Mouse (Mus musculus) frontal cortex, postnatal 36 days (tissue): ENCODE data around the gene Lpin2.

ENCODE experiments used
- DNase-seq, 2 experiments: peaks; one replicate each; pipeline ENCODE4 v3.0.0; 2022; ENCODE audit warnings: low spot score in 2 of 2

Gene Lpin2

DNA sequence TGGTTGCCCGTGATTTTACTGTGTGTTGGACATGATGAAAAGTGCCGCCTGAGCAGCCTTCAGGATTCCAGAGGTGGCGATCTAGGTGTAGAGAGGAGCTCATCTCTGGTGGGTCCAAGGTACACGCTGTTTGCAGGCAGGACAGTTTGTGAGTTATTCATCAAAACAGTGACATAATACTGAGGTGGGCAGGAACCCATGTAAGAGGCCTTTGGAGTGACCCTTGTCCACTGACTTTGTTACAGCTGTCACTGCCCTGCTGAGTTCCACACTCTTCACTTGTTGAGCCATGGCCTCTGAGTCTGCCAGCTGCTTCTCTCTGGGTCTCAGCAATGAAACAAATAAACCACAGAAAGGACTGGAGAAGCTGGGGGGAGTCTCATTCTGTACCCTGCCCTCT is 19.8 kb downstream of the Lpin2 start:
- DNase-seq: no peak

DNA sequence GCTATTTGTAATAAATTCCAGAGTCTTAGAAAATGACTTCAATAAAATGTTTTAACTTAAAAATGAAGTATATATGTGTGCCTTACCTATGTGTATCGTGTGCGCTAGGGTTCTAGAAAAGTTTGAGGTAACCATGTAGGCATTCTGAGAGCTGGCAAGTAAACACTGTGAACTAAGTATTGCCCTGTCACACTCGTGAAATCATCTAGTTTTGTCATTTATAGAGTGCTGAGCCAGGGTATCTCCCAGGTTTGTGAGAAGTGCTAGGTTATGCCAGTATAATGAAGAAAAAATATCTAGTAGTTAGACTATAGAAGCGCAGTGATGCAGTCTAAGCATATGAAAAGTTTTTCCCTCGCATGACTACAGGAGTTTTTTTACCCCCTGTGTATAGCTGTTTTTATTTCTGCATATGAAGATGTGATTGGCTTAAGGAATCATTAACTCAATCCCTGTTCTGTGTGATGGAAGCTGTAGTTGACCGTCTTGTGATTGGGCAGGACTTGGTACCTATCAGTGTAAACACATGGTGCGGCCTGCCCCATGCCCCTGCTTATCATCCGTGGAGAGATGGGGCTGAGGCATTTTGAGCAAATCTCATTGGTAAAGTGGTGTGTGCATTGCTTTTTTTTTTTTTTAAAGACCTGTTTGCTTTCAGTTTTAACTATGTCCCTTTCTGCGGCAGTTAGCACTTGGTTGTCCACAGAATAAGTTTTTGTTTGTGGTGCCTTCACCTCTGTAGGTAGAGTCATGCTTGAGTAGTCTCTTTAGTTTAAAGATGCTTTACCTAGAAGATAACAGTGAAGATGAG is 21.8 kb downstream of the Lpin2 start:
- DNase-seq: no peak

DNA sequence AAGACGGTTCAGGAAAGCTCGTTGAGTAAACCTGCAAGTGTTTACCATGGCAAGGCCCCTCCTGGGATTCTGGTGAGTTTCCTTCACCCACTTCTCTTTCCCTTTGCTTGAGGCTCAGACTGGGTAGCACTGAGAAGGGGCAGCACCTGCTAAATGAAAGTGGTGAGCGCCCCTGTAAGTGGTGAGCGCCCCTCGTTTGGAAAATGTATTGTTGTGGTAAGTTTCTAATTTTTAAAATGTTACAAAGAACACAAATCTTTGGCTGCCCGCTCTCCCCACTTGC is 22.4 kb downstream of the Lpin2 start:
- no peak for DNase-seq

DNA sequence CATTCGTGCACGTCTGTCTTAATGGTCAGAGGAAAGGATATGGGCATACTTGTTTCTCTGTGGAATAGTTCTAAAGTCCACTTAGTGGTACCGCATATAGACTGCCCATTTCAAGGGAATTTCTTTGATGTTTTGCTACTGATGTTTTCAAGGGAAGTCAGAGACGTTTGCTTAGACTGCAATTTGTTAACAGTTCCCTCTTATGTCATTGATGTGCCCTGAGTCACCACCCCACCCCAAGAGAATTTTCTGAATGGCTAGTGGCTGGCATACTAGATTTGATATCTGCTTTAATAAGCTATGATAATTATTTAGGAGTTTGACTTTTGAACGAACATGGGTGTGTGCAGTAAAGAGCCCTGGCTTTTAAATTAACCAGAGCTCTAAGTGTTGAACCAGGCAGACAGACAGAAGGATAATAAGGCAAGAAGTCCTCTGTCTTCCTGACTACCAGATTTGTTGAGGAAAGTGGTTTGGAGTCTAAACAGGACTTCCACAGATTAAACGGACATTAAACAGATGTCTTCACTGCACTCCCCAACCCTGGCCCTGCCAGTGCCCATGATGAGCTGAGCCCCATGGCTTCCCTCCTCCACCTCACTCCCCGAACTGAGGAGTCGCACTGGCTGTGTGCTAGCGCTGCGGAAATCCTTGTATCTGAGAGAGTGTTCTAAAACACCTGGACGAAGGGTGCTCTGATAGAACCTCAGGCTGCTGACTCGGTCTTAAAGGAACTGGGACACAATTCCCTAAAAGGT is 24.0 kb downstream of the Lpin2 start:
- no peak for DNase-seq

DNA sequence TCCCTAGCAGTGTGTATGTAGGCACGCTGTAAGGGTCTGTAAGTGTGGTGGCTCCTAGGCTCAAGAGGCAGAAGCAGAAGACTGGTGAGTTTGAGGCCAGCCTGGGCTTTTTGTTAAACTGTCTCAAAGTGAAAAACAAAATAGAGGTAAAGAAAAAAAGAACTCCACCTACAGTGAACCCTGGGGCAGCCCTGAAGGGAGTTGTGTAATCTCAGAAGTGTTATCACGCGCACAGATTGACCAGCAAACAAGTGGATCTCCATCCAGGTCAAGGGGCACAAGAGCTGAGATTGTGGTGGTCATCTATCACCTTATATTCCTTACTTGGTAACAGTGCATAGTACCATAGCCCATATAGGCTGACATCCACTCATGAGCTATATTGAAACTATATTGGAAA is 24.9 kb downstream of the Lpin2 start:
- no peak for DNase-seq

DNA sequence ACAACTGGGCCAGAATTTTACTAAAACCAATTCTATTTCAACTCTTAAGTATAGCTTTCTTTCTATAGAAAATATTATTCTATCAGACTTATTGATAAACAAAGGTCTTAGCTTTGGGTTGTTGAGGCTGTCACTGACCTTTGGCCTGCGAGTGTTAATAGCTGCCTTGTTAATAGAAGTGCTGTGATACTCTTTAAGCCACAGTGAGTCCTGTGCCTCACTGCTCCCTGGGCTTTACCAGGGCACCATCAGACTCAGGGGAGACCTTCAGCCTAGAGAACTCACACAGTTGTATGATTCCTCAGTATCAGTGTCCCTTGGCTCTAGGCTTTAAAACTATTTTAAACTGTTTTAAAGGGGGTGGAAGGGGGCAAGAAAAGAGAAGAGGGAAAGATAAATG is 26.0 kb downstream of the Lpin2 start:
- DNase-seq: no peak

DNA sequence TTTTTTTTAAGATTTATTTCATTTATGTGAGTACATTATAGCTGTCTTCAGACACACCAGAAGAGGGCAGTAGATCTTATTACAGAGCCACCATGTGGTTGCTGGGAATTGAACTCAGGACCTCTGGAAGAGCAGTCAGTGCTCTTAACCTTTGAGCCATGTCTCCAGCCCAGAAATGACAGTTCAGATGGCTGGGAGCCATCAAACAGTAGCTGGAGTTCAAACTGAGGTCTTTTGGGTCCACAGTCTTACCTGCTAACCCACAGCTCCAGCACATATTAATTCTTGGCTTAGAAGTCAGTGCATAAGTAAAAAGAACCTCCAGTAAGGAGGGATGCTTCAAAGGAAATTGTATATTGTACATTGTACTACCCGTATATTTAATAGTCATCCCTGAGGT is 26.6 kb downstream of the Lpin2 start:
- no peak for DNase-seq

DNA sequence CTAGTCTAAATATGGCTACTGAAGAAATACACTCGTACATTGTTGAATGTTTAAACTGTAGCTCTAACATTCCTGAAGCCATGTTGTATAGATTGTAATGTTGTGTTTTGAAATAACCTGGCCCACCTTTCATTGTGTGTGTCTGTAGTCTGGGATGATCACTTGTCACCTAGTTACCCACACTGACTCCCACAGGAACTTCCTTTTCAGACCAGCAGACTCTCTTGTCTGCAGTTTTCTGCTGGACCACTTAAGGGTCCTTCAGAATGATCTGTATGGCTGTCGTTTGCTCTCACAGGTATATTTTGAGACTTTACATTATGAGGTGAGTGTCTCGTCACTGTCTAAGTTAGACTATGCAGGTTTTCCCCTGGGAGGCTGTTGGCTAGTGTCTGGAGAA is 27.6 kb downstream of the Lpin2 start:
- DNase-seq: no peak

DNA sequence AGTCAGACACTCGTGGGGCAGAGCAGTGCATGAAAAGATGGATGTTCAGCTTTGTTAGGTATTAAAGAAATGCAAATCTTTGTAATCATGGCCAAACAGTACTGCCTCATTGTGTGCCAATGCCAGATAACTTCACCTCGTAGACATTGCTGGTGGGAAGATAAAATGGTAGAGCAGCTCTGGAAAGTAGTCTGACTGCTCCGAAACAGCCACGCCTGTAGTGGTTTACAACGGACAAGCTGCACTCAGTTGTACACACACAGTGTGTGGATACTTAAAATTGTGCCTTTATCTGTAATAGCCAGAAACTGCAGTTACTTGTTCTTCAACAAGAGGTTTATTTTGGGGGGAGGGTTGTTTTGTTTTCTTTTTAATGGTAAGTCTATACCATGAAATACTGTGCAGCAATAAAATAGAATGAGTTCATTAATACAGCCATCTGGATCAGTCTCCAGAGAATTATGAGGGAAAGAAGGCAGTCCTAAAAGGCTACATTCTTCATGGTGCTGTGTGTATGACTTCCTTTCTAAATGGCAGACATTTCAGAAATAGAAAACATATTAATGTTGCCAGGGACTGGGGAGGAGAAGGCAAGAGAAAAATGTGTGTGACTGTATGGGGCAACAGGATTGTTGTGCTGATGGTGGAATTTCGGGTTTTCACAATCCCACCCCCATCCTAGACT is 29.7 kb downstream of the Lpin2 start:
- DNase-seq: no peak

DNA sequence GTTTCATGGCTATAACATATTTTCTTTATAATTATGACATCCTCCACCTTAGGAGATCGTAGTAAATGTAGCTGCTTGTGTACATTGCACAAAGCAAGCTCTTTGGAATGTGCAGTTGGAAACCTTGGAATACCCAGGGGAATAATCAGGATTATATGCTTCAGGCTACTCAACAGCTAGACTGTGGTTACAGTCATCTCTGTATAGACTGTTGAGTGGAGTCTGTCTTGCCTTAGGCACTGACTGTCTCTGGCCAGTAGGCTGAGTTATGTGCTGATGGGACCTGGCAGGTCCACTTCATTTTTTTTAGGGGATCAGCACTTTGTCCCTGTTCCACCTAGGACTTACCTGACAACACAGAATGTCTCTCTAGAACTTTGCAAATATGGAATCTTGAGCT is 31.3 kb downstream of the Lpin2 start:
- DNase-seq: no peak

DNA sequence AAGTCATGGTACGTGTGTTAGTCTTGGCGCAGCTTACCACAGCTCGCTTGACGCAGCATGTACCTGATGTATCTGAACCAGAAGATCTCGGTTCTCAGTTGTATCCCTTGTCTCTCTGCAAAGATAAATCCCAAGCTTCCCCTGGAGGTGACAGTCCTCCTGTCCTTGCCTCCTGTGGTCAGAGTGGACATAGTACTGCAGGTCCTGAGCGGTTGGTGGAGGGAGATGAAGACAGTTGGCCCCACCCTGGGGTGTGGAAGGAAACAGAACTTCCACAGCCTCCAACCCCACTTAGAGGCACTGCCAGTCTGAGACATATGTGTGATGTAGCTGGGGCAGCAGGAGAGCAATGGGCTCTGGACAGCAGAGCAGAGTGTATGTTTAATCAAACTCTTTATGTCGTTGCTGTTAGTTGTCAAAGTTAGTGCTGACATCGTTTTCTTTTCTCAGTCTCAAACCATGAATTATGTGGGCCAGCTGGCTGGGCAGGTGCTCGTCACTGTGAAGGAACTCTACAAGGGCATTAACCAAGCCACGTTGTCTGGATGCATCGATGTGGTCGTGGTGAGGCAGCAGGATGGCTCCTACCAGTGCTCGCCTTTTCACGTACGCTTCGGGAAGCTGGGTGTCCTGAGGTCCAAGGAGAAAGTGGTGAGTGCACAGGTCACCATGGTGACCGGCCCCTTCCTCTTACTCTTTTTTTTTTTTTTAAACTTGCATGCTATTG is 32.3 kb downstream of the Lpin2 start:
- DNase-seq: no peak

DNA sequence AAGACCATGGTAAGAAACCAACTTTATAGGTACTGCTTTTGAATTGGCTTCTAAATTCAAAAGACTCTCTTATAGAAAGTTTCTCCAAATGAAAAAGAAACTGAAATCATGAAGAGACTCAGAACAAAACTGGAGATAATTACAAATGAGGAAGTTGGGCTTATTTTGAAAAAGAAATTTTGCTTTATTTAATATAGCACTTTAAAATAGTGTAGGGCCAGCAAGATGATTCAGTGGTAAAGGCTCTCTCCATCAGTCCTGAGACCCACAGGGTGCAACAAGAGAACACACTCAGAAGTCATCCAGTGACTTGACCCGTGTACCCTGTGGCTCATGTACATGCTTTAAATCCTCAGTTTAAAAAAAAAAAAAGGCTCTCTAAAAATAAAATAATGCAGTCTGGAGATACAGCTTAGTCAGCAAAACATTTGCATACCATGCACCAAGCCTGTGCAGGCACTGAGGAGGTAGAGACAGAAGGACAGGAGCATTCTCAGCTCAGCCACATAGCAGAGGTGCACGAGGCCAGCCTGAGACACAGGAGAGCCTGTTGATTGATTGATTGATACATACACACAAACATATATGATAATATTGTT is 33.0 kb downstream of the Lpin2 start:
- DNase-seq: no peak

DNA sequence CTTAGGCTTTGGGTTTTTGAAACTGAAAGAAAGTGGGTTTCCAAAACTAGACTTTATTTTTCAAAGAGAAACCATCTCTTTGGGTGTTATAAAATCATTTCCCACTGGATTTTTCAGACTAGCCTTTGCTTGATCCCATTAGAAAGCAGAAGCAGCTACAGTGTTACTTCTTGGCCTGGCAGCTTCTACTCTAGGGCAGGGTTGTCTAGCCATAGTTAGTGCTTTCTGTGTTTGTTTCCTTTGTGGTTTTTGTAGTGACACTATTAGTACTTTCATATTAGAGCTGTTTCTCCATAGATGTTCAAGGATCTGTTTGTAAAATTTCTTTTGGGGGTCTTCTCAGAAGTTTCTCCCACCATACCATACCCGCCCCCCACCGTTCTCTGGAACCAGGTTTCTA is 33.9 kb downstream of the Lpin2 start:
- no peak for DNase-seq

DNA sequence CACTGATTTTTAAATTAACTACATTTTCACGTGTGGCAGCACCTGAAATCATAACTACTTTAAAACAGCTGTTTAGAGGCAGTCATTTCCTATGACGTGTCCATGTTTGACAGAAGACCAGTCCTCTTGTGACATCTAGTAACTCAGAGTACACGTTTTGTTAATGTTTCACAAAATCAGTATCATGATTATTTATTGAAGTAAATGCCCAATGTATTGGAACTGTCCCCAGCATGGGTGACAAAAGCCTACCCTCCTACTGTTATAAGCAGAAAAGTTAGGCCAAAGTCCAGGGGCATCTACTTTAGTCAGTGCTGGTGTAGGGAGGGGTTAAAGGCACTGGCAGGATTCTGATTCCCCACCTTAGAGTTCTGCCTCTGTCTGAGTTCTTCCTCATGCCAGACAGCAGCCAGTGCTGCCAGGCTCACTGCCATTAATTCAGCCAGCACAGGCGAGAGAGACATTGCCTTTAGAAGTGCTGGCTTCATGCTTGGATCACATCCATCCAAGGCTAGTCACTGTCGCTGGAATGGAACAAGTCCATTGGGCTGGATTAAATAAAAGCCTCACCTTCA is 34.8 kb downstream of the Lpin2 start:
- DNase-seq: no peak

DNA sequence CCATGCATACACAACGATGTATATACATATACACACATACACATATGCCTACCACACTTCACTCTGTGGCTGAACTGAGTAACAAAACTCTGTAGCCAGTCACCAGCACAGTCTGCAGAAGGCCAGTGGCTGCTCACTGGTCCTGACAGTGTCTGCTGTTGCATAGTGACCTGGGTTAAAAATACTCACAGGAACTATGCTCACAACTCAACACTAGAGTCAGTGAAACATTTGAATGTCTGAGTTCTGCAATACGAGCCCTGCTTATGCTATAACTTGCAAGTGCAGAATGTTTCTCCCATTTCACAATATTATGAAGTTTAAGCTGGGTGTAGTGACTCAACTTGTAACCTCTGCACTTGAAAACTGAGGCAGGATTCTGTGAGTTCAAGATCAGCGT is 39.0 kb downstream of the Lpin2 start:
- DNase-seq: no peak

DNA sequence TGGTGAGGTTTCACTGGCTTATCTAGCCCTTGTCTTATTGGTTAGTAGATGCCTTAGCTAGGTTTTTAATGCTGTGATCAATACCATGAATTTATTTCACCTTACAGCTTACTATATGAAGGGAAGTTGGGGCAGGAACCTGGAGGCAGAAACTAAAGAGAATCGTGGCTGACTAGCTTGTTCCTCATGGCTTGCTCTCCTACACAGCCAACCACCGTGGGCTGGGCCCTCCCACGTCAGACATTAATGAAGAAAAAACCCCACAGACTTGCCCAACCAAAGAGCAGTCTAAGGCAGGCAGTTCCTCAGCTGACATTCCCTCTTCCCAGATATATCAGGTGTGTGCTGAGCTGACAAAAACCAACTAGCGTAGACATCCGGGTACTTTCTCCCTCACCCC is 41.3 kb downstream of the Lpin2 start:
- no peak for DNase-seq

DNA sequence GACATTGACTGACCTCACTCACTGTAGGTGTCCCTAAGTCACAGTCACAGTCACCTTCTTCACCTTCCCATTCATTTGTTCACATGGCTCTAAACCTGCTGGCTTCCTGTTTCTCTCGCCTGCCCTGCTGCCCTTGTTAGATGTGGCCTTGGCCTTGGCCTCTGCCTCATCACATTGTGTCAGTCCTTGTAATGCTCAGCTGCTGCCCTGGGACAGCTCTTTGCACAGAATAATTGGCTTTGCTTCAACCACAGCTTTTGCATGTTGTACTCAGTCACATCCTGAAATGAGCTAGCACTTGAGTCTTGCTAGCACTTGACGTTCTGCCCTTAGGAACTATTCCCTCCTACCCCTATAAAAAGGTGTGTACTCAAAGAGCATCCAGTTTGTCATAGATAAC is 42.2 kb downstream of the Lpin2 start:
- DNase-seq: no peak

DNA sequence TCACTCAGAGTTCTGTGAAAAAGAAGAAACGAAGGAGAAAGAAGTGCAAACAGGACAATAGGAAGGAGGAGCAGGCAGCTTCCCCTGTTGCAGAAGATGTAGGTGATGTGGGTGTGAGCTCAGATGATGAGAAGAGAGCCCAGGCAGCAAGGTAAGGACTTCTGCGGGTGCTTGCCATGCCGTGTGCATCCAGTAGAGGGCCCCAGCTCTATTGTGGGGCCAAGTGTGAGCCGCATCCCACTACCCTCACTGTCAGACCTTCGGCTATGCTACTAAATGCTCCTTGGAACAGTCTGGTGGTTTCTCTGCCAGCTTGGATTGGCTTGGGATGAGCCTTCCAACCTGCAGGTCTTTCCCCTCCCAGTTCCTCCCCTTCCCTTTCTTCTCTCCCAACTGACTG is 42.7 kb downstream of the Lpin2 start:
- no peak for DNase-seq

DNA sequence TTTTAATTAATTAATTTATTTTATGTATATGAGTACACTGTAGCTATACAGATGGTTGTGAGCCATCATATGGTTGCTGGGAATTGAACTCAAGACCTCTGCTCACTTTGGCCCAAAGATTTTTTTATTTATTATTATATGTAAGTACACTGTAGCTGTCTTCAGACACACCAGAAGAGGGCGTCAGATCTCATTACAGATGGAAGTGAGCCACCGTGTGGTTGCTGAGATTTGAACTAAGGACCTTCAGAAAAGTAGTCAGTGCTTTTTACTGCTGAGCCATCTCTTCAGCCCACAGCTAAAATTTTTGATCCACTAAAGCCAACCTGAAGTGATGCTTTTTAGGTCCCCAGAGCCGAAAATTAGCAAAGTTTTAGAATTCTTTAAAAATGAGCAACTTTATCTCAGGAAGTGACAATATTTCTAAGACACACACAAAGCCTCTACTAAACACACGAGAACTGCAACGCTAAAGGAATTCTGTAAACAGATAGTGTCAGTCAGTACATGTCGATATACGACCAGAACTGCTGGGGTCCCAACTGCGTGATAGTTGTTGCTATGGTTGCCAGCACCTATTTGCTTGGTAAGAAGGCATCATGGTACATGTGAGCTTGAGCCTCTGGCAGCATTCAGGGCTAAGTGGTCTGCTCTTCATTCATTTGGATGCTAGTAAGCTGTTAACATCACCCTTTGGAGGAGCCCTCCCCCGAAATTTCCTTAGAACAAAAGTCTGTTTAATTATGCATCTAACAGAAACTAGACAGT is 45.0 kb downstream of the Lpin2 start:
- no peak for DNase-seq

DNA sequence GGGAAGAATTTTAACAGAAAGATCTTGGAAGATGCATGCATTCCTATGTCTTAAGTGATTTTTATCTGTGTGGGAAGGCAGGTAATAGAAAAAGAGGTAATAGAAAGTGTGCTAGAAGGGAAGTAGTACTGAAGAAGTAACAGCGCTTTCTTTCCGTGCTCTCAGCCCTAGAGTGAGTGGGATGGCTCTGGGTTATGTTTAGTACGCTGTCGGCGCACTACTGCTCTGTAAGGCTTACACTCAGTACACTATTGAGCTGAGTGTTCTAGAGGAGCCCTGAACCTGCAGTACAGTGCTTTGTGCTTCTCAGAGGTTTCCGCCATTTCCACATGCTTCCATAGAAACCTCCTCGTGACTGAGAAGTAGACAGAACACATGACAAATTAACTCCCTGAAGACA is 46.3 kb downstream of the Lpin2 start:
- peak in 1 of 2 experiments; percentile 38 for DNase-seq
